Mouse (Mus musculus): ENCODE data around the gene Aars2.

The Aars2 gene

DNA sequence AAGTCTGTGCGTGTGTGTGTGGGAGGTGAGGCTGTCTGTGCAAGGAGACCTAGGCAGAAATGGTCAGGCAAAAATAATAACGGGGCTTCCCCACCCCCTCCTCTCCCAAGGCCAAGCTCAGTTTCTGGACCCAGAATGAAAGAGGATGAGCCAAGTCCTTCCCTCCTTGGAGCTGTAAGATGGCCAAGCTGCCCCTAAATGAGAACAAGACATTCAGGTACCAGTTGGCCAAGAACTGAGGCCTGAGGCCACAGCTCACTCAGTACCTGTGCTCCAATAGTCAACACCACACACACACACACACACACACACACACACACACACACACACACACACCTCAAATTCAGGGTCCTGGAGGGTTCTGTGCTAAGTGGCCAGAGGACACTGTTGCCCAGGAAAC is 36.1 kb downstream of the Aars2 start:
- no peak for DNase-seq (ENCODE audit: low spot score in 2 of 2)

DNA sequence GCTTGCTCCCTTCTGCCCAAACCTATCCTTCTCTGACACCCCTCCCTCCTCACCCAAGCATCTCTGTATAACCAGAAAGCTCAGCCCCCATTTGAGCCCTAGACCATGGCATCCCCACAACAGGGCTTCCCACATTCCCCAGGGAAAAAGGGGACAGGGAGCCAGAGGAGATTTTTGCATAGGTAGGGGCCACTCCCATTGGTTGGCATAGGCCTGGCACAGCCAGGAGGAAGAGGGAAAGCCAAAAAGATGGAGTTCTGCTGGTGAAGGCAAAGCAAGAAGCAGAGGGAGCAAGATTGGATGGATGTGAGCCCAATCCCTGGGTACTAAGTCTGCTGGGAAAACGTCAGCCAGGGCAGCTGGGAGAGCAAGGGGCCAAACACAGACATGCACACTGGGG is 36.5 kb downstream of the Aars2 start:
- DNase-seq (ENCODE audit: low spot score in 2 of 2), result no peak

DNA sequence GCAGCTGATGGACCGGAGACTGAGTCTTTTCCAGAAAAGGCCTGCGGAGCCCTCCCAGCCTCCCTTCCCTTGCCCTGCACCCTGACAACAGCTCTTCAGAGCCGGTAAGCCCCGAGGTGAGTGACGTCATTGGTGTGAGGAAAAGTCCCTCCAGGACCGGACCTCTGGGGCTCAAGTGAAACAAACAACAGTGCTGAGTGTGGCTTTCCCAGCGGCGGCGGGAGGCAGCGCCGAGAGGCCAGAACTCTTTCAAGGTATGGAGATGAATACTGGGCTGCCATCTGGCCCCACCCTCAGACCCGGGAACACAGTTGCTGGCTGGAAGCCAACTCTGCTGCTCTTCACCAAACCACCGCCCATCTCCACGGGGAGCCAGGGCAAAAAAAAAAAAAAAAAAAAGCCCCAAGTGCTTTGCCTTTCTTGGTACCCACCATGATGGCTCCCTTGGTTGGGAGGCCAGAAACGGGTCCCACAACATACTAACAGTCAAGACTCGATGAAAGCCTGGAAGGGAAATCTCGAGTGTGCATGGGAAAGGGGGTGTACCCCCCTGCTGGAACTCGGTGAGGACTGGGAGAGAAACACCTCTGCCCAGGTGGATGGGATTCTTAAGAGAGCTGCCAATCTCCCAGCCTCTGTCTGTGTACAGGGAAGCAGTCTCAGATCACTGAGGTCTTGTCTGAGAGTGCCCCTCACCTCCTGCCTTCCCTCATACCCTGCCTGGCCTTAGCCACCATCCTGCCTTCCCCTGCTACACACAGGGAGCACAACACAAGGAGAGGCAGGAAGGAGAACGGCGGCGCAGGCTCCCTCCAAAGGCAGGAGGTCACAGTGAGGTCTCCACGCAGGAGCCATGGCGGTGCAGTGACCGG is 37.6 kb downstream of the Aars2 start:
- no peak for DNase-seq (ENCODE audit: low spot score in 2 of 2)

DNA sequence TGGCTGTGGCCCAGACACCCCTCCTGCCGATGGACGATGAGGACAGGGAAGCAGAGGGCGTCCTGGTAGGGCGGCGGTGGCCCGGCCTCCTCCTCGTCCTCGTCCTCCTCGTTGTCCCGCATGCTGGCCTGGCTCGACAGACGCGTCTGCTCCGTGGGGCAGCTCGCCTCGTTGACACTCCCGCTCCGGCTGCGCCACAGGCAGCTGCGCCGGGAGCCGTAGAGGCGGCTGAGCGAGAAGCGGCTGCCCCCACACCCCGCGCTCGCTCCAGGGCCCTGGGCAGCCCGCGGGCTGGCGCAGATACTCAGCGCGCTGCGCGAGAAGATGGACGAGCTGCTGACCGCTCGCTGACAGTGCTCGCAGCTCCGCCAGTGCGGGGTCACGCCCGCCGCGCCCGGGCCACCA is 38.2 kb downstream of the Aars2 start:
- DNase-seq (ENCODE audit: low spot score in 2 of 2), result no peak

DNA sequence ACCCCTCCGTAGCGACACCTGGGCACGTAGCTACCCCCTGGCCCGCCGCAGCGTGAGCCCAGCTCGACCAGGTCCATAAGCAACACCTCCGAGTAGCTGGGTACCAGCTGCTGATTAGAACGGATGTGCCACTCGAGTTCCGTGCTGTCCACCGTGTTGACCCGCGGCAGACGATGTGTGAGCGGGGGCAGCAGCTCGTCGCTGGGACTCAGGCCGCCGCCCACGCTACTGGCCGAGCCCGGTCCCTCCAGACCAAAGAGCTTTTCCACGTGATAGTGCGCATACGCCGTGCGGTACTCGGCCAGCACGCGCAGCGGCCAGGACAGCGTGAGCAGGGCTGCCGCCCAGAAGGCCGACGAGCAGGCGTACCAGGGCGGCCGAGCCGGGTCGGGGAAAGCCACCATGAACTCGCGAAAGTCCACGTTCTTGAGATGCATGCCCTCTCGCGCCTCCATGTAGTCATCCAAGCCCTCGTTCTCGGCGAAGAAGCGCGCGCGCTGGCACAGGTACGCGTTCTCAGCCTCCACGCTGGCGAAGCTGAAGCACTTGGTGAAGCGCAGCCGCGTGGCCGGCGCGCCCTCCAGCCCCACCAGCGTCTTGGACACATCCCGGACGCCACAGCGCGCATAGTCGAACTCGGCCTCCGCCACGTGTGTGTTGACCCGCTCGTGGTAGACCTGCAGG is 38.8 kb downstream of the Aars2 start:
- DNase-seq (ENCODE audit: low spot score in 2 of 2), result no peak

DNA sequence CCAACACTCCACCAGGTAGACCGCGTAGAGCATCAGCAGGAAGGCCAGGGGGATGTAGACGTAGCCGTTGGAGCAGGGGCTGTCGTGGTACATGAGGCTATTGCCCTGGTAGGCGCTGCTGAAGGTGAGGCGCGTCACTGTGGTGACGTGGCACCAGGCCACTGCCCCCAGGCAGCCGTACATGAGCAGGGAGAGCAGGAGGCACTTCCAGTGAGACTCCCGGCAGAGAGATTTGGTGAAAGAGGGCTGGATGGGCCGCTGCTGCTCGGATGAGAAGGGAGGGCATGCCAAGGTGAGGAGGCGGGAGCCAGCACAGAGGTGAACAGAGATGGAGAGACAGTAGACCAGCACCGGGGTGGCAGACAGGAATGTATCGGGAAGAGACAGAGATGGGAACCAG is 40.3 kb downstream of the Aars2 start:
- no peak for DNase-seq (ENCODE audit: low spot score in 2 of 2)

DNA sequence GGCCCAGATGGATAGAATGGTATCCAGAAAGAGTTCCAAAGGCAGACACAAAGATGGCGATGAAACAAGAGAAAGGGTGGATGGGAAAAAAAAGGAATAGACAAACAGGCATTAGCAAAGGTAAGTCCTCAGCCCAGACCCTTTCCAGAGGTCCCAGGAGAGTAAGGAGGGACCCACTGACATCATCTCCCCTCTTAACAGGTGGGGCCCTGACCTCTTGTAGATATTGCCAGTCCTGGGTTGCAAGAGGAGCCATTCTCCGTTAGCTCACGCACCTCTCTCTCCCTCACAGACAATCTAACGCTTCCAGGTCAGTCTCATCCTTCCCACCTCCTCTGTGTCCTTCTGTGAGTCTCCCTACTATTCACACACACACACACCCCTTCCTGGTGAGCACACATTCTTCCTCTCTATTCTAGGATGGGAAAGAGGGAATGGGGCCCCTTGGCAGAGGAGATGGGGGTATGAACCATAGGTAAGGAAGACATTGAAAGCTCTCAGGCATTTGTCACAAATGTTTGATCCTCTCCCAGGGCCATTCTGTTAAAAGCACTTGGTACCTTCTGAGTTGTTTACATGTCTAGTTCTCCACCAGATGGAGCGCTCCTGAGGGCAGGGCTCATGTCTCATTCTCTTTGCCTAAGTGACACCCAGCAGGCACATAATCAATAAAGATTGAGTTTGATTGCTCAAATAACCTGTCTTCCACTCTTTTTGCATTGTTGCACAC is 41.0 kb downstream of the Aars2 start:
- no peak for DNase-seq (ENCODE audit: low spot score in 2 of 2)

DNA sequence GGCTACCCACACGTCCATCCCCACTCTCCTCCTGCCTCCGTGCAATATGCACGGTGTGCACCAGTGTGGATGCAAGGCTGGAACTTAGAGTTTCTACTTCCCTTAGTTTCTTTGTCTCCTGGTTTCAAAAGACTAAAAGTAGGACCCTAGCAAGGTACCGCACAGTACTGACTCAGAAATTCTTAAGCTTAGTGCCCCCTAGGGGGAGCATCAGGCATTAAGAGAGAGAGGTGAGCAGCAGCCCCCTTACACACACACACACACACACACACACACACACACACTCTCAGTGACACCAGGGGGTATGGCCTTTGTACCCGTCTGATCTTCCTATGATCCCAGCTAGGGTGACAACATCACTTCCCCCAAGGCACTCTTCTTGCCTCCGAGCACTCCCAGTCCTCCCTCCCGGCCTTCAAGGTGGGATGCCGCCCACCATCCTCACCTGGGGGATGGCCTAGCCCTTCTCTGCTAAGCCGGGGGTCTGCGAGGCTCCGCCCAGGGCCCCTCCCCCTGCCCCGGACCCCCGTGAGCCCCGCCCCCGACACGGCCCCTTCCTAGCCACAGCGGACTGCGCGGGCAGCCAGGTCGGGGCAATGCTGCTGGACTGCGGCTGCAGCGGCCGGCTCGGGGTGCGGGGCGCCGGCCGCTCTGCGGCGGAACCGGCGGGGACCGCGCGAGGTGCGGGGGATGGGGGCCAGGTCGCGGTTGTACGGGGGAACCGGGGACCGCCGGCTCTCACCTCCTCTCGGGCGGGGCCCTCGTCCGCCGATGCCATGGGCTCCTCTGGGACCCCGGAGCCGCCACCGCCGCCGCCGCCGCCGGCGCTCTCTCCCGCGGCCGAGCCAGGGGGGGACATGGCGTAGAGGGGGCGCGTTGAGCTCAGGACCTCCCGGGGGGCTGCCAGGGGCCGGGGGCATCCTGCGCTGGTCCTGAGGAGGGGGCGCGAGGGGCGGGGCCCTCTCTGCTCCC is 42.2 kb downstream of the Aars2 start:
- DNase-seq (ENCODE audit: low spot score in 2 of 2), result no peak

DNA sequence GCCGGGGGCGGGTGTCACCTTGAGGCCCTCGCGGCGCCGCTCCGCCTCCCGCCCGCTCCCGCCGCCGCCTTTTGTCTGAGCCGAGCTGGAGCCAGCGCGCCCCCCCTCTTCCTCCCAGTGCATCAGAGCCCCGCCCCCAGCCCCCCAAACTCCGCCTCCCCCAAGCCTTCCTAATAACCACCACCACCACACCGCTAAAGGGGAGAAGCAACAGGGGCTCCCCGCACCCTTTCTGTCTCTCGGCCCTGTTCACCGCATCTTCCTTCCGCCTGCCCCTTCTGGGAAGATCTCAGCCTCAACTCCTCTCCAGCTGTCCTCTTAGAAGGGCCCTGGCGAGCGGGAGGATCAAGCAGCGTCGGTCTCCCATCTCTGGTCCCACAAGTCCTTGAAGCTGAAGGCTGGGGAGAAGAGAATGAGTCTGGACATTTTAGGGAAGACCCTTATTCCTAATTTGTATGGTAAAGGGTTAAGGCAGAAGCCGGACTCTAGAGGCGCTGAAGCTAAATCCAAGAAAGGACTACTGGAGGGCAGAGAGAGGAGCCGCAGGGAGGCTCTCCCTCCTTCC is 43.1 kb downstream of the Aars2 start, which contains the start of gene Tmem151b:
Tmem151b (minus strand) TSS at position 61 of the 565 bp plus-strand sequence.
- DNase-seq (ENCODE audit: low spot score in 2 of 2), result no peak

DNA sequence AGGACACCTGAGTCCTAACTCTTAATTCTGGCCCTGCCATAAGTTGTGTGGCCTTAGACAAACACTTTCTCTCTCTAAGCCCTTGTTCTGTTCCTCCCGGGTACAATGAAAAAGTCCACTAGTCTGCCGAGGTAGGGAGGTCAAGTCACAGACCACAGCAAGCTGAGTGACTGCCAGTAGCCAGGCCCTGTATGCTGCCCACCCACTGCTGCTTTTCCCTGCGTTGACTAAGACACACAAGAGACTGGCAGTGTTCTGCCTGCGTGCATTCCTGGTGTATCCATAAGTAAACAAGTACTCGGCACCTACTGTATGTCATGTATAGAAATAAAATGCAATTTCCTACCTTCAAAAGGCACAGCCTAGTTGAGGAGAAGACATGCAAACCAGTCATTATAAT is 43.6 kb downstream of the Aars2 start:
- no peak for DNase-seq (ENCODE audit: low spot score in 2 of 2)

DNA sequence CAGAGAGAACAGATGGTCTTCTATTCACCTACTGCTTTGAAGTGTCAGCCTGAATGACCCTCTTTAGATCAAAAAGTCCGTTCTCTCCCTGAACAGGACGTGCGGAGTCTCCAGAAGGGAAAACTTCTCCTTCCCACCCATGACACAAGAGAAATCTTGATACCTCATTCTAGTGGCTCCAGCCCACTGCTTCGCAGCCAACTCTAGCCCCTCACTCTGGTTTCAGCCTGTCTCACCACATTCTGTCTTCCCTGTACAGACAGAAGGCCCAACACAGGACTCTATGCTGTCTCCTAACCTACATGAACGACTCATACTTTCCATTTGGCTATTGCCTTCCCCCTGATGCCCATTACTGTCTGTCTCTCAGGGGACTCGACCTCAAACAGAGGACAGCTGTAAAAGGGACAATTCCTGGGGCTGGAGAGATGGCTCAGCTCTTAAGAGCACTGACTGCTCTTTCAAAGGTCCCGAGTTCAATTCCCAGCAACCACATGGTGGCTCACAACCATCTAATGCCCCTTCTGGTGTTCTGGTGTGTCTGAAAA is 44.7 kb downstream of the Aars2 start:
- DNase-seq (ENCODE audit: low spot score in 2 of 2), result no peak

DNA sequence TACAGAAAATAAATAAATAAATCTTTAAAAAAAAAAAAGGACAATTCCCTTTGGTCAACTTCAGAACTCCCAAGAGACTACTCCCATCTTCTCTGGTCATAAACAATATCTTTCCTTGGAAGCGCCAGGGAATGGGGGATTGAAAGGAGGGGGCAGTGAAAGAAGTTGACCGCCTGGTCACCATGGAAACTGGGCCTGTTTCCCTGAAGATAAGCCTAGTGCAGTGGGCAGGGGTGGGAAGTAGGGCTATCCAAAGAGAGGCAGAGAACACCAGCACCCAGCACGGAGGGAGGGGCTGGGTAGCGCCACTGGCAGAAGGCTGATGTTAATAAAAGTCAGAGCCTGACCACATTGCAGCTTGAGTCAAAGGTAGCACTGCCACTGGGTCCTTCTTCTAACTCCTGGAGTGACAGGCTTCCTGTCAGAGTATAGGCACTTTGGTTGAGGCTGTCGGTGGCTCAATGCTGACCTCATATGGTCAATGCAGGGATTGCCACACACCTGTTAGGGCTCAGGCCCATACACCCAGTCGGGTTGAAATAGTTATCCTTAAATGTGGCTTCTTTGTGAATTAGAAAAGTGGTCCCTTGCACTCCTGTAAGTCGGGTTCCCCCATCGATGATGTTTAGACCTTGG is 45.3 kb downstream of the Aars2 start:
- DNase-seq (ENCODE audit: low spot score in 2 of 2), result peak; percentile 80 to 85

DNA sequence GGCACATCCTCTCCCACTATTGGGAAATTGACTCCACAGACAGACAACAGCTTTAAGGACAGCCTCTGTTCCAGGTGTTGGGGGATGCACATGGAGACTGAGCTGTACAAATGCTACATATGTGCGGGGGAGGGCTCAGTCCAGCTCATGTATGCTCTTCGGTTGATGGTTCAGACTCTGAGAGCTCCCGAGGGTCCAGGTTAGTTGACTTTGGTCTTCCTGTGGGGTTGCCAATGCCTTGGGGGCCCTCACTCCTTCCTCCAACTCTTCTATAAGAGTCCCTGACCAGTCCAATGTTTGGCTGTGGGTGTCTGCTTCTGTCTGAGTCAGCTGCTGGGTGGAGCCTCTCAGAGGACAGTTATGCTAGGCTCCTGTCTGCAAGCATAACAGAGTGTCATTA is 46.4 kb downstream of the Aars2 start:
- no peak for DNase-seq (ENCODE audit: low spot score in 2 of 2)

DNA sequence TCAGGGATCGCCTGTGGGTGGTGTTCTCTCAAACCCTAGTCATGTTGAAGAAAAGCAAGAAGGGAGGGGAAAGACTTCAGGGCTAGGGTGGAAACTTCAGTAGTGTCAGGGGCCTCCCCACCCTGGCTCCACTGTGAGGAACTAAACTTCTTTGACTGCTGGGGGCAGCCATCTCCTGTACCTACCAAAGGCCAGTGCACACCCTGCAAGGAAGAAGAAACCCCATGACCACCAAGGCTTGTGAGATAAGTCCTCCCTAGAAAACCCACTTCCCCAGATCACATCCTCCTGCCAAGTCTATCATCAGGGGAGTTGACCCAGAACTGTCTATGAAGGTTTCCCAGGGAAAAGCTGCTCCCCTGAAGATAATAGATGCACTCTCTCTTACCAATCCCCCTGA is 47.8 kb downstream of the Aars2 start:
- no peak for DNase-seq (ENCODE audit: low spot score in 2 of 2)

DNA sequence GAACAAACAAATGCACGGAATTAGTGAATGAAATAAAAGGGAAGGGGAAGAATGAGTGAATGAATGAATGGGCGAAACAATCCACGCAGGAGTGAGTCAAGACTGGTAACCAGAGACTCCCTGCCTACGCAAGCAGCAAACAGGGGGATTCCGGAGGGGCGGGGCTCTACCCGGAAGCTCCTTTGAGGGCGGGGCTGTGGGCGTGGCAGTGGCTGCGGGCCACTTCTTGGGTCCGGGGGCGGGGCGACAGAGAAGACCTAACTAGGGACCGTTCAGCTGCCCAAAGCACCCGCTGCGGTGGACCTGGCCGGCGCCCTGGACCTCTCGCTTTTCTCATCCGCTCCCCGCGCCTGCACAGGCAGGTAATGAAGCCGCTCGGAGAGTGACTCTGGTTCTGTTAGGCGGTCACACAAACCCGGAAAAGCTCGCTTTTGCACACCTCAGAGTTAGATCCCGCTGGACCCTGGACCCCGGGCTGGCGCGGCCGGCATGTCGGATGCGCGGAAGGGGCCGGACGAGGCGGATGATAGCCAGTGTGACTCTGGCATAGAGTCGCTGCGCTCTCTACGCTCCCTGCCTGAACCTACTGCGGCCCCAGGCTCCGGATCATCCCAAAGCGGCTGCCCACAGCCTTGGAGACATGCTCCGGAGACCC is 48.9 kb downstream of the Aars2 start, which contains the start of gene Nfkbie:
Nfkbie (plus strand) TSS at position 252 of the 655 bp plus-strand sequence.
- peak; percentile 79 to 84 for DNase-seq (ENCODE audit: low spot score in 2 of 2)

DNA sequence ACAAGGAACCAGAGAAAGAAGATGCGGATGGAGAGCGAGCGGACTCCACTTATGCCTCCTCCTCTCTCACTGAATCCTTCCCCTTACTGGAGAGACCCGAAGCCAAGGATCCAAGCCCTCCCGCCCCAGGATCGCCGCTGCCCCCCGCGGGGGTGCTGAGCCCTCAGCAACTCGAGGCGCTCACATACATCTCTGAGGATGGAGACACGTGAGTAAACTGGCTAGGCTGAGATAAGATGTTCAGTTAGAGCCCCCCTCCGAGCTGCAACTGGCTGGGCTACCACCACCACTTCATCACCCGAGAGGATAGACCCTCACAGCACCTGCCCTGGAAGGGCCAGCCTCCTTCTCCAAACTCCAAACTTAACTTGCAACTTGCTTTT is 49.5 kb downstream of the Aars2 start:
- DNase-seq (ENCODE audit: low spot score in 2 of 2), result no peak

DNA sequence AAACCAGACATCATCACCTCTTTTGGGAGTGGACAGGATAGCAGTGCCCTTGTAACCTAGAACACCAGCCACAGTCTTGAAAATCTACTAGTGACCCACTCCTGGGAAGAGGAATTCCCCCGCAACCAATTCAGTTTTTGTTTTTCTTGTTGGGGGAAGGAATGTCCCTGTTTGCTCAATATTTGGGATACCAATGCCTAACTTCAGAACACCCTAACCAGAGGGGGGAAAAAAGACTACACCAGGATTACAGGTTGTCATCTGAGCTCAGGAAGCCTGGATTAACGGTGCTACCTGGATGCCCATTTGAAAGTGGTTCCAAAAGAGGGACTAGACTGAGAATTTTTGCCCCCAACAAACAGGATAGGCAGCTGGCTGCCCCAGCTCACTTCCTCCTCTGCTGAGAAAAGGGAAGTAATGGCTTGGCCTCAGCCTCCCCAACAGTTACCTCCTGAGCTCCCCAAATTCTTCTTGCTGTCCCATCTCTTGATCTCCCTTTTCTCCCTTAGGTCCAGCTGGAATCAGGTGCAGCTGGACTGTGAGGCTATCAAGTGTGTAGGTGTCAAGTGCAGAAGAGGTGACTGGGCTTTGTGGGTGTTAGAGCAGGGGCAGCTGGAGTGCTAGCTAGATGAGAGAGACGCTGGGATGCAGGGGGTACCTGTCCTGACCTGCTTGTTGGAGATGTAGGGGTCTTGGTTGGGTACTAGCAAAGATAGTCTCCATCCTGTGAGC is 50.0 kb downstream of the Aars2 start:
- DNase-seq (ENCODE audit: low spot score in 2 of 2), result no peak

DNA sequence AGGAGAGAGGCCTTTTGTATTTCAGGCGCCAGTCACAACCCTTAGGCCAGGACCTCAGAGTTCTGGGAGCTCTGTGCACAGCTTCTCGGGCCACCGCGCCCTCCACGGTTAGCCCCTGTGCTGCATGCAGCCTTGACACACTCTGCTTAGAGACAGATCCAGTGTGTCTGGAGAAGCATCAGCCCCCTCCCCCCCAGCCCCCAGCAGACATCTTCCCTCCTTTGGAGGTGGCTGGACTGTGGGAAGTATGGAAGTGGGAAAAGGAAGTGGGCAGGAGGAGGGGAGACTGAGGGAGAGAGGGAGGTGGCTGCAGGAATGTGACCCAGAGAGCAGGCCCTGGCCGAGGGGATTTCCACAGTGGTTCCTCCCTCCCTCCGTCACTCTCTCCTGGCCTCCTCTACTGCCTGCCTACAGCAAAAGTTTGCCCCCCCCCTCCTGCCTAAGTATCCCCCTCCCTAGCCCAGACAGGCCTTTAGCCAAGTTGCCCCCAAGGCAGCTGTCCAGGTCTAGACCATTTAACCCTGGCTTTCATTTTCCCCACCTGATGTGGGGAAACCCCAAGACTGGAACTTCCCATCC is 50.7 kb downstream of the Aars2 start:
- DNase-seq (ENCODE audit: low spot score in 2 of 2), result no peak

Data from frontal cortex, postnatal 25 days (tissue).